Mouse (Mus musculus): ENCODE data around the gene Slc22a1.
"Not testable (repeated sequence)": the region's sequence is repeated elsewhere in the genome, so short reads cannot be mapped to it uniquely, and the experiment has no call there.

Slc22a1 gene

GRCm38 (mm10) chr17:12684928-12685624, 9.4 kb upstream of the Slc22a1 start:
- no peak for DNase-seq (ENCODE audit: low spot score)

DNA sequence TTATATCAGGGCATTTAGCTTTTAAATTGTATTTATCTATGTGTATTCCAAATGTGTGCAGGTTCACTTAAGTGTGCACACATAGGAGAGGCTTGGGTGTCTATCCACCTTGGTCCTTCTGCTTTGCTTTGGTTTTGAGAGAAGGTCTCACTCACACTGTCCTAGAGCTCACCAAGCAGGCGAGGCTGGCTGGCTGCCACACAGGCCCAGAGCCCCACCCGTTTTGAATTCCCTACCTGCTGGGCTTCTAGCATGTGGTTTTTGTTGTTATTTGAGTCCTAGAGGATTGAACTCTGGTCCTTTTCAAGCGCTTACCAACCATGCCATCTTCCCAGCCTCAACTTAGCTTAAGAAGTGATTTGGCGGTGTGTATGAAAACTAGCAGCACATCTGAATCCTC, 8.8 kb upstream of the Slc22a1 start:
- no peak for DNase-seq (ENCODE audit: low spot score)

GRCm38 (mm10) chr17:12683582-12683981, 8.0 kb upstream of the Slc22a1 start:
- DNase-seq (ENCODE audit: low spot score), result no peak

- no peak for DNase-seq (ENCODE audit: low spot score)
Measured at GRCm38 (mm10) chr17:12678261-12678660, 2.6 kb upstream of the Slc22a1 start.

GRCm38 (mm10) chr17:12677139-12677538, 1.5 kb upstream of the Slc22a1 start:
- DNase-seq (ENCODE audit: low spot score), result no peak

- DNase-seq (ENCODE audit: low spot score), result not testable (repeated sequence)
Measured at GRCm38 (mm10) chr17:12674980-12675379, 649 bp downstream of the Slc22a1 start.

DNA sequence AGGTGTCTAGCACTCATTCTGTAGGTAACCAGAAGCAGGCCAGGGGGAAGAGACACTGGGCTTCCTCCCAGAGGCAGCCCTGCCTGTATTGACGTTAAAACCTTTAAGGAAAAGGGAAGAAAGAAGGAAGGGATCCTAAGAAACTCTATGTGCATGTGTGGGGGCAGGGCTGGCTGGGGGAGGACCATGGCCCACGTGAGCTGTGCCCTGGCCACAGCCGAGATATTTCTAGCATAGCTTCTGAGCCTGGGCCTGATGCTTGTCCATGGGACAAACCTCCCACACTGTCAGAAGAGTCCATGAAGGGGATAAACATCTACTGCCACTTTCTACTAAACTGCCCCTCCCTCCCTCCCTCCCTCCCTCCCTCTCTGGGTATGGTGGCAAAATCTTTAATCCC, 1.8 kb downstream of the Slc22a1 start:
- DNase-seq (ENCODE audit: low spot score), result no peak

- no peak for DNase-seq (ENCODE audit: low spot score)
Measured at GRCm38 (mm10) chr17:12672285-12672790, 3.3 kb downstream of the Slc22a1 start.

GRCm38 (mm10) chr17:12671029-12671605, 4.5 kb downstream of the Slc22a1 start:
- no peak for DNase-seq (ENCODE audit: low spot score)

- DNase-seq (ENCODE audit: low spot score), result peak; percentile 44
Measured at GRCm38 (mm10) chr17:12669363-12669679, 6.3 kb downstream of the Slc22a1 start.

- DNase-seq (ENCODE audit: low spot score), result no peak
Measured at GRCm38 (mm10) chr17:12668478-12669362, 6.9 kb downstream of the Slc22a1 start.

DNA sequence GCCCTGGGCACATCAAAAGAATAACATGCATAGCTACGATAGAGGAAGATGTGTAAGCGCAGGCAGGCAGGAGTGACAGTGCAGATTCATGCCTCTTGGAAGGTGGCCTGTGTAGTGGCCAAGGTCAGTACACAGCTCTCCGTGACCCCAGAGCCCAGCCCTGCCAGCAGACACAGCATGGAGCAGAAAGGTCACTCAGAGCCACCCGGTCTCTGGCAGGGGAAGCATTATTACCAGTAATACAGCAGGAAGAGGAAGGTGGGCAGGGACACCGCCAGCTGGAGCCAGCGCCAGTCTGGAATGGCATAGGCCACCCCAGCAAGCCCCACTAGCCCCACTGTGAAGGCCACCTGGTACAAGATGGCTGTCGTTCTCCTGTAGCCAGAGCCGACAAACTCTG, 11.5 kb downstream of the Slc22a1 start:
- DNase-seq (ENCODE audit: low spot score), result no peak

- DNase-seq (ENCODE audit: low spot score), result peak; percentile 77
Measured at GRCm38 (mm10) chr17:12660572-12661260, 14.9 kb downstream of the Slc22a1 start.

DNA sequence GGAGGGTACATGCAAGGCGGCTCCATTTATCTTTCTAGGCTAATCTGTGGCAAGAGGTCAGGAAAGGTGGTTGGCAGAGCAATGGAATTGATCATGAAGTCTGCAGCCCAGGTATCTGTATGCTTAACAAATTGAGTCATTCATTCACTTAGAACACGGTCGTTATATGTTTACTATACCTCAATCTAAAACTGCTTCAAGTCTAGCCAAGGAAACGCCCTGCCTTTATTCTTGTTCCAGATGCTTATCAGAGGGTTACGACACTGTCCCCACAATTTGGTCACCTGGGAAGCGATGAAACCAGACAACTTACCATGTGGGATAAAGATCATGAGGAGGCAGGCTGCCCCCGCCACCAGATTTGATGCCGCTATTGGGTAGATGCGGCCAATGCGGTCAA, 16.4 kb downstream of the Slc22a1 start:
- no peak for DNase-seq (ENCODE audit: low spot score)

DNA sequence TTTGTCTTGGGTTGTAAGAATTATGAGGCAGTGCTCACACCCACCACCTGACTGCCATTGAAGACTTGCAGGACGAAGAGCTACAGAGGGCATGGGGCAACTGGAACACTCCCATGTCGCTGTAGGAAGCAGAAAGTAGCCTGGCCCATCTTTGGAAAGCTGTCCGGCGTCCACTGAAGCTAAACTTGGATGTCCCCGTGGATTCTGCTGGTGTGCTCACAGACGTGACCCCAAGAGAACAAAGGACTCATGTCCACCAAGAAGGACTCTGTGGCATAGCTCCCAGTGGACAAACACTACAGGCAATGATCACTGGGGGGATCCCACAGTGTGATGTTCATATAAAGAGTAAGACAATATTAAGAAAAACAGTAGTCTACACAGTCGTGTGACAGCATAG, 16.8 kb downstream of the Slc22a1 start:
- no peak for DNase-seq (ENCODE audit: low spot score)

GRCm38 (mm10) chr17:12655826-12656225, 19.8 kb downstream of the Slc22a1 start:
- DNase-seq (ENCODE audit: low spot score), result no peak

GRCm38 (mm10) chr17:12654061-12654460, 21.6 kb downstream of the Slc22a1 start:
- DNase-seq (ENCODE audit: low spot score), result no peak

GRCm38 (mm10) chr17:12652604-12653003, 23.0 kb downstream of the Slc22a1 start:
- no peak for DNase-seq (ENCODE audit: low spot score)

DNA sequence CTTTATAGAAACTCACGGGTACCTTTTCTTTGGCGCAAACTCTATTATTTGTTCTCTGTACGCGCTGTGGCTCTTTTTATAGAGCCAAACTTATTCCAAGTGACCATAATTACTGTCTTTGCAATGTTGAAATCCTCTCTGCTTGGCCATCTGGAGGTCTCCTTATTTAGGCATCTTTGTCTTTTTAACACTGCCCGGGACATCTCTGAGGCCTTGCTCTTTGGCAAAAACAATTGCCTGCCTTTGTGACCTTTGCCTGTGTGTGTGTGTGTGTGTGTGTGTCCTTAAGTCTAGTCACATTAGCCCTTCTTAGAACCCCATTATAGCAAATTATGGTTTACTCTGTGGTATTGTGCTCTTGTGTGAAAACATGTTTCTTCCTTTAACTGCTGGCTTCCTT, 30.2 kb downstream of the Slc22a1 start:
- DNase-seq (ENCODE audit: low spot score), result no peak

DNA sequence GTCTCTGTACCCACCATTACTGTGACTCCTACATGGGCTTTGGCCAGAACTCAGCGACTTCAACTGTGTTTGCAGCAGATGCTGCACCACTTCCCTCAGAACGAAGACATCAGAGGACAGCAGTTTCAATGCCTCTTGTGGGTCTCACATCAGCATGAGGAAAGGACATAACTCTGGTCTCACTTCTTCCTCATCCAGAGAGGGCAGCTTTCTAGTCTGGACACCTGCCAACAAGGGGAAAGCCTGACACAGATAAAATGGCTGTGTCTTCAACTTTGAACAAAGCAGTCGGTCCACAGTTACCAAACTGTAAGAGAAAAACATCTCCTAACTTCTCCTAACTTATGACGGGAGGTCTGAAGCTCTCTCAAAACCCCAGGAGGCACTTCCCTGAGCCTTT, 34.5 kb downstream of the Slc22a1 start:
- DNase-seq (ENCODE audit: low spot score), result no peak

- DNase-seq (ENCODE audit: low spot score), result no peak
Measured at GRCm38 (mm10) chr17:12639585-12639984, 36.0 kb downstream of the Slc22a1 start.

GRCm38 (mm10) chr17:12634814-12635213, 40.8 kb downstream of the Slc22a1 start:
- no peak for DNase-seq (ENCODE audit: low spot score)

Measured in adipocyte (in vitro differentiated cells).